Mouse (Mus musculus): ENCODE results near the gene Hfe2.

Gene Hfe2

DNA sequence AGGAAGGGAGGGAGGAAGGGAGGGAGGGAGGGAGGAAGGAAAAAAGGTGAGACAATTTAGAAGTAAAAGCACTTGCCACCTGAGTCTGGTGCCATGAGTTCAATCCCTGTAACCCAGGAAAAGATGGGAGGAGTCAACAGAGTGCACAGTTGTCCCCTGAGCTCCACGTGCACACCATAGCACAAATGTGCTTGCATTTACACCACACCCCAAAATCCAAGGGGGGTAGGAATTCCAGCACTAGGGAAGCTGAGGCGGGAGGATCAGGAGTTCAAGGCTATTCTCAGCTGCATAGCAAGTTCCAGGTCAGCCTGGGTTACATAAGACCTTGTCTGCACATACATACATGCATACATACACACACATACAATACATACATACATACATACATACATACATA, 46.4 kb downstream of the Hfe2 start:
- in situ Hi-C loops (cut with MboI; ENCODE audit: low sequenced_read_pairs): no loop called here

GRCm38 (mm10) chr3:96571896-96572698, 47.1 kb downstream of the Hfe2 start:
- in situ Hi-C loops (cut with MboI; ENCODE audit: low sequenced_read_pairs): no loop called here

GRCm38 (mm10) chr3:96573611-96574511, 48.9 kb downstream of the Hfe2 start:
- in situ Hi-C loops (cut with MboI; ENCODE audit: low sequenced_read_pairs): no loop called here

DNA sequence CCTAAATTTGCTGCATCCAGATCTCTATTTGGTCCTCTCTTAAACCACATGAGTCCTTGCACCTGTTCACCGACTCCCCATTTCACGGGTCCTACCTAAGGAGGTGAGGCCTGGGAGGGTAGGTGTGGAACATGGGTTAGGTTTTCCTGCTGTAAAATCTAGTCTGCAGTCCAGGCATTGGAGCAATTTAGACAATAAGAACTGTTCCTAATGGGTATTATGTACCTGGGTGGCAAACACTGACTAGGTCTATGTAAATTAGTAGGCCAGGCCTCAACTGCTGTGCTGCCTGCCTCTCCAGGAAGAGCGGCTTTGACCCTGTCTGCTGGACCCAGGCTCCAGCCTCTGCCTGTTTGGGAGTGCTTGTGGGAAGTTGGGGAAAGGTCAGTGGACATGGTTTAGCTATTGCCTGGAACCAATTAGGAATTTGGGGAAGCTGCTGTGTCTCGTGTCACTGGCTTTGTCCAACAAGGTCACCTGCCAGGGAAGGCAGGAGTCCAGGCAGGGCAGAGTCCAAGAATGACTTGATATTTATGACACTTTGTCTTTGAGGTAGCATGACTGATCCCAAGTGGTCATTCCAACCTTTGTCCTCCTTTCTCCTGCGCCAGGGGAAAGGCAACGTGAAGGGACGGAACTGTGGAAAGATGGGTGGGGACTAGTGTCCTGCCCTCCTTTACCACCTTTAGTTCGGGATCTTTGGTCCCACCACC, 50.5 kb downstream of the Hfe2 start:
- in situ Hi-C loops (cut with MboI; ENCODE audit: low sequenced_read_pairs): no loop called here

- in situ Hi-C loops (cut with MboI; ENCODE audit: low sequenced_read_pairs): no loop called here
Measured at GRCm38 (mm10) chr3:96576005-96576658, 51.2 kb downstream of the Hfe2 start.

- in situ Hi-C loops (cut with MboI; ENCODE audit: low sequenced_read_pairs): no loop called here
Measured at GRCm38 (mm10) chr3:96576690-96577541, 51.9 kb downstream of the Hfe2 start, which contains the start of gene Gm16253. Gm16253 (plus strand) TSS chr3:96576984.

GRCm38 (mm10) chr3:96577566-96577965, 52.6 kb downstream of the Hfe2 start:
- in situ Hi-C loops (cut with MboI; ENCODE audit: low sequenced_read_pairs): no loop called here

Measured in CH12F3 (cell line).